Mouse (Mus musculus) midbrain, embryonic 14.5 days (tissue): Measurements from ENCODE around the gene Atp8a2. TPM values are rescaled to one million over a fixed set of nuclear protein-coding genes. Genes with fewer than 3 reads are reported as not detected.

Experiments
- ATAC-seq: fragments of 200-750 bp; cut with Nextera tagmentation; 2 replicates; pipeline ENCODE4 v1.8.0; 2017; ENCODE audit warnings: moderate number of reproducible peaks, moderate library complexity; ENCODE audit not compliant: low FRiP score, low TSS enrichment
- DNase-seq: peaks from one replicate; pipeline ENCODE4 v3.0.0-alpha.2; 2015
- H3K27ac ChIP-seq: fragments of 300-500 bp; sonication (generic); replicated peaks from 2 replicates; pipeline ENCODE4 v1.5.1; 2014; ENCODE audit warnings: mild to moderate bottlenecking, low read depth, low read length, moderate library complexity
- H3K27me3 ChIP-seq: fragments of 300-500 bp; sonication (generic); 2 replicates; pipeline ENCODE4 v1.6.1; 2014; ENCODE audit warnings: low read length, control low read depth, mixed read lengths; ENCODE audit not compliant: control insufficient read depth, insufficient read depth
- H3K36me3 ChIP-seq: fragments of 300-500 bp; sonication (generic); 2 replicates; pipeline ENCODE4 v1.6.1; 2014; ENCODE audit warnings: low read length, control low read depth; ENCODE audit not compliant: control insufficient read depth, insufficient read depth
- H3K4me1 ChIP-seq: fragments of 300-500 bp; sonication (generic); 2 replicates; pipeline ENCODE4 v1.6.1; 2014; ENCODE audit warnings: mild to moderate bottlenecking, antibody characterized with exemption, low read length, control low read depth; ENCODE audit not compliant: control insufficient read depth, insufficient read depth
- H3K4me2 ChIP-seq: fragments of 300-500 bp; sonication (generic); 2 replicates; pipeline ENCODE4 v1.6.1; 2014; ENCODE audit warnings: mild to moderate bottlenecking, low read length, moderate library complexity
- H3K4me3 ChIP-seq: fragments of 300-500 bp; sonication (generic); replicated peaks from 2 replicates; pipeline ENCODE4 v1.5.1; 2014; ENCODE audit warnings: low read depth, low read length
- H3K9ac ChIP-seq: fragments of 300-500 bp; sonication (generic); replicated peaks from 2 replicates; pipeline ENCODE4 v1.6.1; 2014; ENCODE audit warnings: mild to moderate bottlenecking, low read length, moderate library complexity
- H3K9me3 ChIP-seq: fragments of 300-500 bp; sonication (generic); 2 replicates; pipeline ENCODE4 v1.6.1; 2016; ENCODE audit warnings: low read length, control low read depth, mixed read lengths; ENCODE audit not compliant: control insufficient read depth
- WGBS: fragments of 180-500 bp; shearing (Covaris S2); extraction: QIAGEN DNeasy Blood & Tissue Kit; methylation state at CpG from one replicate; pipeline ENCODE4 v1.1.7; 2014; 5-methylcytosine and 5-hydroxymethylcytosine counted together
- polyA plus RNA-seq: library from polyadenylated mRNA; unstranded; fragments of >200 nt; fragmentation: Nextera tagmentation; extraction: Ambion mirVana; gene quantifications from 2 replicates; pipeline ENCODE4 v1.2.1, GENCODE M21; 2014

Gene Atp8a2
- polyA plus RNA-seq, 1 experiment from 2014 or later = 37.1 TPM

GRCm38 (mm10) chr14:60086808-60087725 is 109.9 kb downstream of the Atp8a2 start:
- Histone ChIP-seq H3K27ac (no peak overlapping the region), H3K36me3 (no peaks in the 10 kb centered on the region), H3K9ac (peak overlapping the region; percentile 62), H3K4me1 (peaks cover 6% of the 10 kb centered on the region), H3K9me3 (no peaks in the 10 kb centered on the region), H3K4me2 (peak overlapping the region; percentile 71), H3K4me3 (peak overlapping the region; percentile 47), H3K27me3 (no peaks in the 10 kb centered on the region)
- WGBS = 15% methylated on average over 28 of the region's 33 CpGs
- ATAC-seq (peak; percentile 92), DNase-seq (peak; percentile 86)

GRCm38 (mm10) chr14:60086254-60086807 is 110.6 kb downstream of the Atp8a2 start:
- 1% methylated on average over 21 of the region's 21 CpGs for WGBS
- ATAC-seq (peak; percentile 56; the same call in 1 of the 2 replicates), DNase-seq (no peak)
- Histone ChIP-seq H3K4me3 (peak overlapping the region; percentile 47), H3K9ac (peak overlapping the region; percentile 62), H3K4me1 (peaks cover 6% of the 10 kb centered on the region), H3K36me3 (no peaks in the 10 kb centered on the region), H3K27me3 (no peaks in the 10 kb centered on the region), H3K4me2 (peak overlapping the region; percentile 71), H3K27ac (no peak overlapping the region), H3K9me3 (no peaks in the 10 kb centered on the region)

- no peaks in the 10 kb centered on the region for H3K36me3 ChIP-seq
- WGBS = 63% methylated on average over 8 of the region's 8 CpGs
- DNase-seq = peak; percentile 50
- no peak overlapping the region for H3K9ac ChIP-seq
- H3K27ac ChIP-seq = no peak overlapping the region
- no peak overlapping the region for H3K4me3 ChIP-seq
- H3K4me1 ChIP-seq = peaks cover 6% of the 10 kb centered on the region
- no peak for ATAC-seq
- no peak overlapping the region for H3K4me2 ChIP-seq
- no peaks in the 10 kb centered on the region for H3K9me3 ChIP-seq
- no peaks in the 10 kb centered on the region for H3K27me3 ChIP-seq
These were observed 114.2 kb downstream of the Atp8a2 start for GRCm38 (mm10) chr14:60082771-60083170.

- no peak overlapping the region for H3K27ac ChIP-seq
- no peak for DNase-seq
- no peaks in the 10 kb centered on the region for H3K9me3 ChIP-seq
- H3K4me1 ChIP-seq = no peaks in the 10 kb centered on the region
- H3K27me3 ChIP-seq = no peaks in the 10 kb centered on the region
- H3K4me2 ChIP-seq = no peak overlapping the region
- no peaks in the 10 kb centered on the region for H3K36me3 ChIP-seq
- no peak for ATAC-seq
- H3K9ac ChIP-seq = no peak overlapping the region
- WGBS = 91% methylated on average over 4 of the region's 4 CpGs
- no peak overlapping the region for H3K4me3 ChIP-seq
These were observed 124.5 kb downstream of the Atp8a2 start for GRCm38 (mm10) chr14:60072496-60072895.

GRCm38 (mm10) chr14:60065186-60065585 is 131.8 kb downstream of the Atp8a2 start:
- DNase-seq (no peak), ATAC-seq (no peak)
- H3K27ac ChIP-seq = no peak overlapping the region
- no peaks in the 10 kb centered on the region for H3K4me1 ChIP-seq
- no peak overlapping the region for H3K4me3 ChIP-seq
- H3K4me2 ChIP-seq = no peak overlapping the region
- no peaks in the 10 kb centered on the region for H3K27me3 ChIP-seq
- H3K36me3 ChIP-seq = no peaks in the 10 kb centered on the region
- no peak overlapping the region for H3K9ac ChIP-seq
- 74% methylated on average over 3 of the region's 3 CpGs for WGBS
- H3K9me3 ChIP-seq = no peaks in the 10 kb centered on the region

- ATAC-seq (no peak), DNase-seq (no peak)
- Histone ChIP-seq H3K4me2 (no peak overlapping the region), H3K27me3 (no peaks in the 10 kb centered on the region), H3K9me3 (no peaks in the 10 kb centered on the region), H3K36me3 (no peaks in the 10 kb centered on the region), H3K4me3 (no peak overlapping the region), H3K4me1 (no peaks in the 10 kb centered on the region), H3K9ac (no peak overlapping the region), H3K27ac (no peak overlapping the region)
- 82% methylated on average over 3 of the region's 3 CpGs for WGBS
These were observed 136.0 kb downstream of the Atp8a2 start for GRCm38 (mm10) chr14:60061023-60061422.

GRCm38 (mm10) chr14:60058867-60059266 is 138.1 kb downstream of the Atp8a2 start:
- H3K9me3 ChIP-seq = no peaks in the 10 kb centered on the region
- 48% methylated on average over 3 of the region's 3 CpGs for WGBS
- no peak overlapping the region for H3K9ac ChIP-seq
- H3K4me2 ChIP-seq = no peak overlapping the region
- H3K4me1 ChIP-seq = no peaks in the 10 kb centered on the region
- no peak overlapping the region for H3K4me3 ChIP-seq
- no peak overlapping the region for H3K27ac ChIP-seq
- DNase-seq = no peak
- H3K36me3 ChIP-seq = no peaks in the 10 kb centered on the region
- no peaks in the 10 kb centered on the region for H3K27me3 ChIP-seq
- no peak for ATAC-seq

GRCm38 (mm10) chr14:60055231-60055630 is 141.7 kb downstream of the Atp8a2 start:
- Histone ChIP-seq H3K27me3 (no peaks in the 10 kb centered on the region), H3K9ac (no peak overlapping the region), H3K4me1 (no peaks in the 10 kb centered on the region), H3K4me3 (no peak overlapping the region), H3K9me3 (no peaks in the 10 kb centered on the region), H3K36me3 (no peaks in the 10 kb centered on the region), H3K27ac (no peak overlapping the region), H3K4me2 (no peak overlapping the region)
- no peak for DNase-seq
- ATAC-seq = no peak
- WGBS = 90% methylated on average over 4 of the region's 4 CpGs

- 77% methylated on average over 2 of the region's 2 CpGs for WGBS
- H3K27me3 ChIP-seq = no peaks in the 10 kb centered on the region
- H3K4me3 ChIP-seq = no peak overlapping the region
- no peak overlapping the region for H3K9ac ChIP-seq
- DNase-seq = no peak
- H3K9me3 ChIP-seq = no peaks in the 10 kb centered on the region
- no peaks in the 10 kb centered on the region for H3K4me1 ChIP-seq
- no peak for ATAC-seq
- H3K27ac ChIP-seq = no peak overlapping the region
- H3K4me2 ChIP-seq = no peak overlapping the region
- H3K36me3 ChIP-seq = peaks cover 10% of the 10 kb centered on the region; the same call in 1 of the 2 replicates
These were observed 166.3 kb downstream of the Atp8a2 start for GRCm38 (mm10) chr14:60030666-60031065.
